ENCODE assay signal across 10 mouse cellular contexts in the genomic region with DNA sequence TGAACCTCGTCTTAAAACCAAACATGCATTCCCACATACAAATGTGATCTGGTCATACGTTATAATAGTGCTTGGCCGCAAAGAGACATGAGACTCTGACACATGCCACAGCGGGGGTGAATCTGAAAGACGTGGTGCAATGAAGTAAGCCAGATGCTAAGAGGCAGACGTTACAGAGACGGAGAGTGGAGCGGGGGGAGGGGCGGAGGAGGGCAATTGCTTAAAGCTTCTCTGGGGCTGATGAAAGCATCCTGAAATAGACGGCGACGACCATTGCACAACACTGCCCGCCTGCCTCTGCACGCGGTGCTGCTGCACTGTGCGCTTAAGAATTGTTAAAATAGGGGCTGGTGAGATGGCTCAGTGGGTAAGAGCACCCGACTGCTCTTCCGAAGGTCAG. TPM values are rescaled to one million over a fixed set of nuclear protein-coding genes. Genes with fewer than 3 reads are reported as not detected.
DNase-seq lines count a peak whose midpoint lies in the region; ATAC-seq and TF ChIP-seq lines count a peak whose summit lies in the region.
"Had no signal": no experiment of that assay in that cellular context is flagged by ENCODE, and none has a peak within 500 bp of the region (broad histone marks: within the 10 kb centered on the region; RNA-seq: fewer than 3 reads in every experiment).

No protein-coding gene starts in this region.

- H3K36me3 ChIP-seq in macrophage (ENCODE audit: inconsistent target) = no peaks in the 10 kb centered on the region
- no peaks in the 10 kb centered on the region for H3K36me3 ChIP-seq in hindbrain, embryonic 14.5 days (replicated peaks; ENCODE audit: control insufficient read depth, insufficient read depth)

- ATAC-seq in hindbrain, embryonic 14.5 days (ENCODE audit: low FRiP score) = no peak
- ATAC-seq: Patski had no signal

- TF ChIP-seq CTCF in embryonic fibroblast, embryonic 13.5 days (IDR thresholded peaks at IDR 0.05; ENCODE audit: borderline replicate concordance, insufficient read depth, low read length) = no peak

- no peak overlapping the region for H3K9ac ChIP-seq in hindbrain, embryonic 14.5 days

- no peaks in the 10 kb centered on the region for H3K79me2 ChIP-seq in macrophage (ENCODE audit: inconsistent target)

- H3K4me3 ChIP-seq in embryonic fibroblast, embryonic 13.5 days (ENCODE audit: insufficient read depth, low read length) = no peak overlapping the region
- H3K4me3 ChIP-seq in macrophage (ENCODE audit: inconsistent target) = no peak overlapping the region
- H3K4me3 ChIP-seq in hindbrain, embryonic 14.5 days (replicated peaks; ENCODE audit: low read length) = no peak overlapping the region

- 17% methylated on average over 17 of the region's 18 CpGs for WGBS in macrophage (ENCODE audit: missing documents)
- WGBS in hindbrain, embryonic 14.5 days = 43% methylated on average over 18 of the region's 18 CpGs

- no peak overlapping the region for H3K4me2 ChIP-seq in hindbrain, embryonic 14.5 days (replicated peaks)

- DNase-seq in layer of hippocampus, adult 11-12 months (ENCODE audit: low spot score) = peak; percentile 57
- no peak for DNase-seq in layer of hippocampus, adult 8-10 months (ENCODE audit: low spot score in 2 of 2)
- DNase-seq in WW6 (ENCODE audit: low read depth, low spot score) = peak; percentile 53
- DNase-seq in left cerebral cortex, adult 11 months (ENCODE audit: low spot score) = no peak
- DNase-seq in hindbrain, embryonic 14.5 days (ENCODE audit: low spot score) = no peak
- DNase-seq: cerebellum, adult 11 months; kidney, postnatal 36 days had no signal

- H3K9me3 ChIP-seq in hindbrain, embryonic 14.5 days (ENCODE audit: control insufficient read depth, low read length) = no peaks in the 10 kb centered on the region

- peak overlapping the region; percentile 4; the same call in 1 of the 2 replicates for H3K27ac ChIP-seq in embryonic fibroblast, embryonic 13.5 days (ENCODE audit: insufficient read depth, low read length)
- H3K27ac ChIP-seq in macrophage = peak overlapping the region; percentile 69
- H3K27ac ChIP-seq in hindbrain, embryonic 14.5 days = no peak overlapping the region

- no peaks in the 10 kb centered on the region for H3K4me1 ChIP-seq in embryonic fibroblast, embryonic 13.5 days (ENCODE audit: control insufficient read depth, insufficient read depth, low read length)
- no peaks in the 10 kb centered on the region for H3K4me1 ChIP-seq in hindbrain, embryonic 14.5 days (replicated peaks; ENCODE audit: control insufficient read depth, insufficient read depth, low read length)

- no peaks in the 10 kb centered on the region for H3K27me3 ChIP-seq in hindbrain, embryonic 14.5 days (ENCODE audit: control insufficient read depth, insufficient read depth, low read length)
- H3K27me3 ChIP-seq: Patski had no signal

- no peak for TF ChIP-seq POLR2A in embryonic fibroblast, embryonic 13.5 days (IDR thresholded peaks at IDR 0.05; ENCODE audit: low read depth, low read length)

RNA-seq across cellular contexts. Expression of a gene that starts 11.0 kb away (rescaled TPM):
- total RNA-seq in layer of hippocampus, adult 8-10 months (2022) = 1 to 10 TPM; 1.3 to 4.5 (median 2.3) TPM
- polyA plus RNA-seq in embryonic fibroblast, embryonic 13.5 days (2011; ENCODE audit: insufficient read length, low read depth, missing spikeins) = 2.0 and 2.3 TPM in 2 replicates
- 10 to 100 TPM in 12 of 26 experiments, 1 to 10 TPM in 14; 2.1 to 31.4 (median 9.7) TPM for total RNA-seq in macrophage (2018; cell fraction: chromatin; rRNA removed)
- total RNA-seq in macrophage (2018; cell fraction: cytosol; rRNA removed) = 10 to 100 TPM in 24 of 26 experiments, 1 to 10 TPM in 2; 7.8 to 45.0 (median 25.9) TPM
- total RNA-seq in macrophage (2018; cell fraction: nucleus; rRNA removed) = 10 to 100 TPM in 23 of 26 experiments, 1 to 10 TPM in 3; 4.7 to 51.1 (median 21.1) TPM
- polyA plus RNA-seq in macrophage (2018) = 14.0 to 24.4 TPM (median 22.6 TPM) in 3 replicates
- polyA plus RNA-seq in hindbrain, embryonic 14.5 days (2014; fragmentation: Nextera tagmentation; extraction: Ambion mirVana) = 0.33 and 0.39 TPM in 2 replicates

RNA-seq across cellular contexts. Expression of a gene that starts 42.9 kb away (rescaled TPM):
- total RNA-seq in layer of hippocampus, adult 8-10 months (2022) = 10 to 100 TPM in 2 of 4 experiments, 1 to 10 TPM in 2; 7.5 to 18.1 (median 9.6) TPM
- 0.83 TPM in 1 of 2 replicates, not detected in the other for polyA plus RNA-seq in embryonic fibroblast, embryonic 13.5 days (2011; ENCODE audit: insufficient read length, low read depth, missing spikeins)
- 1 to 10 TPM in 2 of 26 experiments, under 1 TPM in 8, not detected in 16; 0.26 to 1.3 (median 0.80) TPM for total RNA-seq in macrophage (2018; cell fraction: chromatin; rRNA removed)
- total RNA-seq in macrophage (2018; cell fraction: cytosol; rRNA removed) = under 1 TPM in 18 of 26 experiments, not detected in 8; 0.04 to 0.61 (median 0.09) TPM
- 1 to 10 TPM in 3 of 26 experiments, under 1 TPM in 13, not detected in 10; 0.24 to 1.2 (median 0.50) TPM for total RNA-seq in macrophage (2018; cell fraction: nucleus; rRNA removed)
- 0.06 TPM in 1 of 3 replicates, not detected in the others for polyA plus RNA-seq in macrophage (2018)
- polyA plus RNA-seq in hindbrain, embryonic 14.5 days (2014; fragmentation: Nextera tagmentation; extraction: Ambion mirVana) = 2.4 and 2.8 TPM in 2 replicates
- polyA plus RNA-seq: Patski had no signal

Comparison
In these comparisons a context has a peak if more than half of its experiments do, and no peak if none do; other contexts are left out.
1. DNase-seq: peak in layer of hippocampus, adult 11-12 months (single experiment) and WW6 (single experiment); none in layer of hippocampus, adult 8-10 months (0 of 2), left cerebral cortex, adult 11 months (single experiment) and hindbrain, embryonic 14.5 days (single experiment).